Mouse (Mus musculus) spleen, adult 2 months (tissue): ENCODE data around the gene Scnn1g. TPM values are rescaled to one million over a fixed set of nuclear protein-coding genes. Genes with fewer than 3 reads are reported as not detected.

Experiments
- DNase-seq, 2 experiments: peaks; one replicate each; pipeline versions ENCODE4 v3.0.0 to v3.0.0-alpha.2; 2012 to 2021; ENCODE audit warnings: low spot score in 2 of 2, low read depth in 1 of 2
- H3K27ac ChIP-seq: fragments of 200-500 bp; 2 replicates; pipeline ENCODE4 v1.5.1; 2012; ENCODE audit warnings: low read length, inconsistent platforms; ENCODE audit not compliant: insufficient read depth
- H3K27me3 ChIP-seq: fragments of 200-500 bp; 2 replicates; pipeline ENCODE4 v1.6.1; 2012; ENCODE audit warnings: mild to moderate bottlenecking, moderate library complexity, low read length, inconsistent platforms; ENCODE audit not compliant: control insufficient read depth, insufficient read depth
- H3K36me3 ChIP-seq: fragments of 200-500 bp; 2 replicates; pipeline ENCODE4 v1.6.1; 2012; ENCODE audit warnings: mild to moderate bottlenecking, low read length, inconsistent platforms; ENCODE audit not compliant: control insufficient read depth, insufficient read depth
- H3K4me1 ChIP-seq: fragments of 200-500 bp; 2 replicates; pipeline ENCODE4 v1.6.1; 2011; ENCODE audit warnings: inconsistent platforms; ENCODE audit not compliant: control insufficient read depth, insufficient read depth, insufficient read length
- H3K4me3 ChIP-seq: fragments of 200-500 bp; 2 replicates; pipeline ENCODE4 v1.5.1; 2011; ENCODE audit warnings: mild to moderate bottlenecking, inconsistent platforms; ENCODE audit not compliant: insufficient read depth, insufficient read length; ENCODE audit errors: extremely low read depth
- CTCF ChIP-seq: fragments of 200-500 bp; IDR thresholded peaks from 2 replicates; pipeline ENCODE4 v1.5.1; 2011; ENCODE audit warnings: mild to moderate bottlenecking, inconsistent platforms; ENCODE audit not compliant: insufficient read depth, insufficient read length, insufficient replicate concordance; ENCODE audit errors: extremely low read depth
- POLR2A ChIP-seq: fragments of 200-500 bp; IDR thresholded peaks from 2 replicates; pipeline ENCODE4 v1.6.1; 2011; ENCODE audit warnings: low read depth, low read length, inconsistent platforms
- WGBS: fragments of 180-500 bp; shearing (Covaris S2); methylation state at CpG from one replicate; pipeline ENCODE4 v1.1.7; 2018; 5-methylcytosine and 5-hydroxymethylcytosine counted together
- polyA plus RNA-seq: library from polyadenylated mRNA; depleted of rRNA; stranded (reverse); fragments of >200 nt; gene quantifications from 2 replicates; pipeline ENCODE4 v1.2.3, GENCODE M21; 2012

The Scnn1g gene
- polyA plus RNA-seq, 1 experiment: 0.04 TPM

GRCm38 (mm10) chr7:121768983-121769382 is 34.7 kb downstream of the Scnn1g start:
- TF ChIP-seq POLR2A: no peak
- no peak for TF ChIP-seq CTCF
- Histone ChIP-seq H3K36me3 (no peaks in the 10 kb centered on the region), H3K27me3 (no peaks in the 10 kb centered on the region), H3K4me1 (no peaks in the 10 kb centered on the region), H3K4me3 (no peak overlapping the region), H3K27ac (no peak overlapping the region)
- no peak for DNase-seq
- WGBS: 86% methylated on average over 9 of the region's 9 CpGs

- TF ChIP-seq POLR2A: no peak
- no peak for TF ChIP-seq CTCF
- no peaks in the 10 kb centered on the region for H3K36me3 ChIP-seq
- no peak for DNase-seq
- H3K27me3 ChIP-seq: no peaks in the 10 kb centered on the region
- no peaks in the 10 kb centered on the region for H3K4me1 ChIP-seq
- 63% methylated on average over 1 of the region's 1 CpGs for WGBS
- H3K4me3 ChIP-seq: no peak overlapping the region
- H3K27ac ChIP-seq: no peak overlapping the region
Observed at GRCm38 (mm10) chr7:121778553-121778952, 44.3 kb downstream of the Scnn1g start.

DNA sequence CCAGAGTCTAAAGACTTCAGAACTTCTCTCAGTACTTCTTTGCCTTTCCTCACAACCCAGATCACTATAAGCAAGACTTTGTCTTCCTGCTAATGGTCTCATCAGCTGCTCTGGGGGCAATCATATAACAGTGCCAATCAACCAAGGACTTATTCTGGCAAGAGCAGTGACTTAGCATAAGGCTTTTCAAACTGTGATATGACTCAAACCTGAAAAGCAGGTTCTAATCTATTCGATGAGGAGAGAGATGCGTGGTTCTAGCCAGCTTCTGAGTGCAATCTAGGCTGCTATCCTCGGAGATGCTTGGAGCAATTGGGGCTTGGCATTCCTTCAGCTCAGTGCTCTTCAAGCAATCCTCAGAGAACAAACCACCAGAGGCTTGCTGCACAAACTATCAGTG is 44.7 kb downstream of the Scnn1g start:
- H3K27me3 ChIP-seq: no peaks in the 10 kb centered on the region
- H3K36me3 ChIP-seq: no peaks in the 10 kb centered on the region
- TF ChIP-seq CTCF: no peak
- TF ChIP-seq POLR2A: no peak
- no peak overlapping the region for H3K4me3 ChIP-seq
- 84% methylated on average over 3 of the region's 3 CpGs for WGBS
- H3K27ac ChIP-seq: no peak overlapping the region
- DNase-seq: no peak
- no peaks in the 10 kb centered on the region for H3K4me1 ChIP-seq

DNA sequence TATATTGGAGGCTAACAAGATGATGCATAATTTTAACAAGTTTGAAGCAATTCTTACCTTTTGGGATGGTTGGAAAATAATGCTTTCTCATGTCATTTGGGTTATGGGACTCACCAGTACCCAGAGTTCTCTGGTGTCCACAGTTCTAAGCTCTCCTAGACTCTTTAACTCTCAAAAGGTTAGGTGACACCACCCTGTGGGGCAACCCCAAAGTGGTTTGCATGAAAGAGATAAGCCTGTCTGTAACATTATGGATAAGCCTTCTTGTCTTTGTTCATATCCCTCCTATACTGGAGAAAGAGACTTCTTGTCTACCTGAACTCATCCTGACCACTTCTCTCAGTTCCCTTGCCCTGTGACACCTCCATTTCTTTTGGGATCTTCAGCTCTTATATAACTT is 45.1 kb downstream of the Scnn1g start:
- DNase-seq: no peak
- H3K27me3 ChIP-seq: no peaks in the 10 kb centered on the region
- no peak overlapping the region for H3K4me3 ChIP-seq
- no peaks in the 10 kb centered on the region for H3K4me1 ChIP-seq
- H3K27ac ChIP-seq: no peak overlapping the region
- TF ChIP-seq POLR2A: no peak
- TF ChIP-seq CTCF: no peak
- H3K36me3 ChIP-seq: no peaks in the 10 kb centered on the region

DNA sequence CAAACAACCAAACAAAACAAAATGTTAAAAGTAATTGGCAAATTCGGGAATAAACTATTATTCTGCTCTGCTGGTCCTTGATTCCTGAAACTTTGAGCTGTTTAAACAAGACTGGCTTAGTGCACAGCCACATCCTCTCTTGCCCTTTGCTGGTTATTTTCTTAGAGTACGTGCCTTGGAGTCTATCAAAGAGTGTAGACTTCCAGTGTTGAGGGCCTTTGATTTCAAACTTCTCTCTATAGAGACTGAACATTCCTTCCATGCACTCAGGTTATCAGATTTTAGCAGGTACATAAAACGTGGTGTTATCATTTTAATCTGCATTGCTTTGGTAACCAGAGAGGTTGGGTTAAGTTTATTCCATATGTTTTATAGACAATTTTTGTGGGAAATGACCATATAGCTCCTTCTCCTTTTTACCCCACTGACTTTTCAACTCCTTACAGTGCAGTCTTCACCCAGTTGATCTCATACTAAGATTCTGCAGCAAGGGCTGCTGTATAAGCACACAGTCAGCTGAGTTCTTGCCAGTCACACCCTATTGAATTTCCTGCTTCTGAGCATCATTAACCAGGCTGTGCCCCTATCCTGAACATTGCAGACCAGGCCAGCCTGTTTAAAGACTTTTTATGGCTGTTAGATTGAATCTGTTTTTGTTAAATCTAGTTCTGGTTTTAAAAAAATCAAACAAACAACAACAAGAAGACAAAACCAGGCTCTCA is 48.1 kb downstream of the Scnn1g start:
- no peaks in the 10 kb centered on the region for H3K36me3 ChIP-seq
- no peak for TF ChIP-seq POLR2A
- no peak for TF ChIP-seq CTCF
- H3K27ac ChIP-seq: no peak overlapping the region
- WGBS: 54% methylated on average over 3 of the region's 3 CpGs
- H3K4me1 ChIP-seq: no peaks in the 10 kb centered on the region
- no peak overlapping the region for H3K4me3 ChIP-seq
- DNase-seq: no peak
- H3K27me3 ChIP-seq: no peaks in the 10 kb centered on the region

- H3K27ac ChIP-seq: no peak overlapping the region
- 84% methylated on average over 8 of the region's 8 CpGs for WGBS
- no peaks in the 10 kb centered on the region for H3K36me3 ChIP-seq
- H3K4me3 ChIP-seq: no peak overlapping the region
- no peak for TF ChIP-seq CTCF
- no peak for TF ChIP-seq POLR2A
- DNase-seq: no peak
- no peaks in the 10 kb centered on the region for H3K4me1 ChIP-seq
- no peaks in the 10 kb centered on the region for H3K27me3 ChIP-seq
Observed at GRCm38 (mm10) chr7:121785651-121786228, 51.5 kb downstream of the Scnn1g start.

GRCm38 (mm10) chr7:121797781-121798180 is 63.5 kb downstream of the Scnn1g start:
- WGBS: 84% methylated on average over 9 of the region's 9 CpGs
- TF ChIP-seq CTCF: no peak
- TF ChIP-seq POLR2A: no peak
- no peak for DNase-seq

More at GRCm38 (mm10) chr7:121797781-121798180, 63.5 kb downstream of the Scnn1g start:
- H3K36me3 ChIP-seq: no peaks in the 10 kb centered on the region
- H3K4me3 ChIP-seq: no peak overlapping the region
- no peak overlapping the region for H3K27ac ChIP-seq
- H3K27me3 ChIP-seq: no peaks in the 10 kb centered on the region
- no peaks in the 10 kb centered on the region for H3K4me1 ChIP-seq
